Mouse (Mus musculus) lung, adult 2 months (tissue): Measurements from ENCODE around the gene Exoc3.

Experiments used
- CTCF ChIP-seq: fragments of 200-500 bp; IDR thresholded peaks from 2 replicates; pipeline ENCODE4 v1.5.1; 2011; ENCODE audit warnings: mild to moderate bottlenecking, low read length, control low read depth; ENCODE audit not compliant: insufficient read depth
- POLR2A ChIP-seq: fragments of 200-500 bp; IDR thresholded peaks from 2 replicates; pipeline ENCODE4 v1.6.1; 2011; ENCODE audit warnings: low read depth, mild to moderate bottlenecking, control low read depth, low read length, borderline replicate concordance; ENCODE audit errors: extremely low read depth

- TF ChIP-seq CTCF (no peak), POLR2A (no peak)
Observed at GRCm38 (mm10) chr13:74127571-74127970, 81.0 kb downstream of the Exoc3 start.
